Mouse (Mus musculus) spleen, adult 2 months (tissue): ENCODE results near the gene Usp5.

Experiments
- CTCF ChIP-seq: fragments of 200-500 bp; IDR thresholded peaks from 2 replicates; pipeline ENCODE4 v1.5.1; 2011; ENCODE audit warnings: mild to moderate bottlenecking, inconsistent platforms; ENCODE audit not compliant: insufficient read depth, insufficient read length, insufficient replicate concordance; ENCODE audit errors: extremely low read depth
- POLR2A ChIP-seq: fragments of 200-500 bp; IDR thresholded peaks from 2 replicates; pipeline ENCODE4 v1.6.1; 2011; ENCODE audit warnings: low read depth, low read length, inconsistent platforms

DNA sequence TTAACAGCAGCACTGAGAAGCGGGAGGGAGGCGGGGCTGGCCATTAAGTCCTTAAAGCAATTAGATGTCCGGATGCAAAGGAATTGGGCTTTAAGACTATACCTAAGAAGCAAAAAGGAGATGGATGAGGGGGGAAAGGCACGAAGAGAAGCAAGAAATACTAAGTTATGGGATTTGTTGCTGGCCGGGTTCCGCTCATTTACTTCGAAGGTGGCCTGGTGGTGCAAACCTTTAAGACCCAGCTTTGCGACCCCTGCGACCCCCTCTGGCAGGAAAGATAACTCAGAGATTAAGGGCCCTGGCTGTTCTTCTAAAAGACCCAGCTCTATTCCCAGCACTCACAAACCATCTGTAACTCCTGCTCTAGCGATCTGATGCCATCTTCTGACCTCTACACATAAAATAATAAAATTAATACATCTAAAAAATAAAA is 49.3 kb downstream of the Usp5 start:
- TF ChIP-seq POLR2A (no peak), CTCF (no peak)
